Mouse (Mus musculus): ENCODE measurements around the gene Gatad2a. TPM values are rescaled to one million over a fixed set of nuclear protein-coding genes. Genes with fewer than 3 reads are reported as not detected.
"Not testable (repeated sequence)": the region's sequence is repeated elsewhere in the genome, so short reads cannot be mapped to it uniquely, and the experiment has no call there.

The Gatad2a gene
- total RNA-seq, 2 experiments from 2014 or later: 31.0 to 35.1 TPM

GRCm38 (mm10) chr8:69942495-69942894, 53.7 kb downstream of the Gatad2a start:
- intact Hi-C loops (cut with DNase I; ENCODE audit: low total_unique reads); DNase-seq: not testable (repeated sequence)

DNA sequence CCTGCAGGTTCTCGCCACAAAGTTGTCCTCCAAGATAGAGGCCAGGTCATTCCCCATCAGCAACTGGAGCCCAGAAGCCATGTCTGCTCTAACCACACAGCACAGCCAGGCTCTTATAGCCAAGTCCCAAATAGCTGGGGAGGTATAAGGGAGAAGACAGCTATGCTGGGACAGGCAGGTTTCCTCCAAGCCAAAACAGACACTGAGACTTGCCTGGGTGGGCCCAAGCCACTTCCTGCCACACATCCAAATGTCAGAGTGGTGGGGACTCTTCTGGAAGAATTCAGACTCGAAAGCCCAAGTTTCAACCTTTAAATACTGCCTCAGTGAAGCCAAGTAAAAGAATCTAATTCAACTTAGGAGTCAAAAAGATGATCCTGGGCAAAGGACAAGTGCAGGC, 55.8 kb downstream of the Gatad2a start:
- intact Hi-C loops (cut with DNase I; ENCODE audit: low total_unique reads): no loop called here
- DNase-seq: no peak

DNA sequence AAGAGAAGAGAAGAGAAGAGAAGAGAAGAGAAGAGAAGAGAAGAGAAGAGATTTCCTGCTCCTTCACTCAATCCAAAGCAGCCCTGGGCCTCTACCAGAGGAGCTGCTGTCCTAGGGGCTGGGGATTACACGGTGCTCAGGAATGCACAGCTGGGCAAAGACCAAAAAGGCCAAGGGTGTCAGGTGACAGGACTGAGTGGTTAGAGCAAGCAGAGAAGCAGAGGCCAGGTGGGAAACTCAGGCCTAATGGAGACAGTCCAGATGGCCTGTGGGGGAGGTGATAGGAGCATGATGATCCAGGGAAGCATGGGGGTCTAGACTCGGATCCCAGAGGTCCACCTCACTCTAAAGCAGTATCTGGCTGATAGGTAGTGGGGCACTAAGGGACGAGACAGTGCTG, 56.6 kb downstream of the Gatad2a start:
- intact Hi-C loops (cut with DNase I; ENCODE audit: low total_unique reads): no loop called here

GRCm38 (mm10) chr8:69938245-69938982, 57.8 kb downstream of the Gatad2a start:
- no peak for DNase-seq
- intact Hi-C loops (cut with DNase I; ENCODE audit: low total_unique reads): no loop called here

More for the DNA sequence above, 56.6 kb downstream of the Gatad2a start:
- peak; percentile 42 for DNase-seq

GRCm38 (mm10) chr8:69937466-69937865, 58.7 kb downstream of the Gatad2a start:
- intact Hi-C loops (cut with DNase I; ENCODE audit: low total_unique reads): no loop called here
- no peak for DNase-seq

GRCm38 (mm10) chr8:69936050-69936794, 60.0 kb downstream of the Gatad2a start:
- peak; percentile 49 for DNase-seq
- intact Hi-C loops (cut with DNase I; ENCODE audit: low total_unique reads): no loop called here

DNA sequence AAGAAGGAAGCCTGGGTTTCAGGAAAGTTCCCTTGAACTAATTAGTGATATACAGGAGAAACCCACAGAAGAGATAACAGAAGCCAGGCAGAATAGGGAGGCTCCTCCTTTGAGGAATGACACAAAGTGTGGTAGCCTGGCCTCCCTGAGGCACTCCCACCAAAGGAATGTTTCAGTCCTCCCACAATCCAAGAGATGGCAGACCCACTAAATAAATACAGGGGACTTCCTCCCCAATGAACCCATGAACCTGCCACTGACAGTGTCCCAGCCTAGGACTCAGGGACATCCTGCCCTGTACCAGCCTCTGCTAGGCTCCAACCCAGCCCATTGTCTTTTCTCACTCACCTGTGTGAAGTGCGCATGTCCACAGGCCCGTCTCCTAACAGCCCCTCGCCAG, 60.8 kb downstream of the Gatad2a start:
- DNase-seq: no peak
- intact Hi-C loops (cut with DNase I; ENCODE audit: low total_unique reads): no loop called here

GRCm38 (mm10) chr8:69934582-69934981, 61.6 kb downstream of the Gatad2a start:
- DNase-seq: no peak
- intact Hi-C loops (cut with DNase I; ENCODE audit: low total_unique reads): no loop called here

DNA sequence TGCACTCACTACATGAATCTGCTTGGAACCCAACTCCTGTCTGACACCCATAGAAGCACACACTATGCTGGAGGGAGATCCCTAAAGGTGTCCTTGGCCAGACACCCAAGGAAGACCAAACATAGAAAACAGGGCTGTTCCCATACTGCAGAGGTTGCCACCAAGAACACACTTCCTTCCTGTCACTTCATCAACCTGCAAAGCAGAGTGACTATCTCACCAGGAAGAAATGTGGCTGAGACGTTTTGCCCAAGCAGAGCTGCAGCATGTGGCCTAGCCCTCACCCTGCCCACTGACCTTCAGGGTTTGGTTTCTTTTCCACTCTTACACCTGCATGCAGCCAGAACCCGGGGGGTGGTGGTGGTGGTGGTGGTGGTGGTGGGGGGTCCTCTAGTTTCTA, 62.4 kb downstream of the Gatad2a start:
- intact Hi-C loops (cut with DNase I; ENCODE audit: low total_unique reads): no loop called here

DNA sequence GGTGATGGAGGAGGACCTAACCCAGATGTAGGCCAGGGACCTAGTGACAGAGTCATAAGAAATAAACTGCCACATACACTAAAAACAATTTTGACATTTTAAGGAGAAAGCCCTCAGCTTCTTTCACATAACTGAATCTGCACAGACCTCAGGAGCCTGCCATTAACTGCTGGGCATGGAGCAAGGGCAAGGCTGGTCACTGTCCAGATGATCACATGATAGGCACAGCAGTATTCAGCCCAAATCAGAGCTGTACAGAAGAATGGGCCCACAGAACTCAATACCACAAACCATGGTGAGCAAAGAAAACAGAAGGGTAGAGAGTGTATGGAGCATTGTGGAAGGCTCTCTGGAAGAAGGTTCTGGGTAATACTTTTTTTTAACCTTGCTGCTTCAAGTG, 69.3 kb downstream of the Gatad2a start:
- DNase-seq: no peak
- intact Hi-C loops (cut with DNase I; ENCODE audit: low total_unique reads): loop anchor here (5.0 kb wide), 1 partner anchor 35 kb away; no protein-coding TSS in a partner anchor

More for the DNA sequence above, 62.4 kb downstream of the Gatad2a start:
- DNase-seq: no peak

DNA sequence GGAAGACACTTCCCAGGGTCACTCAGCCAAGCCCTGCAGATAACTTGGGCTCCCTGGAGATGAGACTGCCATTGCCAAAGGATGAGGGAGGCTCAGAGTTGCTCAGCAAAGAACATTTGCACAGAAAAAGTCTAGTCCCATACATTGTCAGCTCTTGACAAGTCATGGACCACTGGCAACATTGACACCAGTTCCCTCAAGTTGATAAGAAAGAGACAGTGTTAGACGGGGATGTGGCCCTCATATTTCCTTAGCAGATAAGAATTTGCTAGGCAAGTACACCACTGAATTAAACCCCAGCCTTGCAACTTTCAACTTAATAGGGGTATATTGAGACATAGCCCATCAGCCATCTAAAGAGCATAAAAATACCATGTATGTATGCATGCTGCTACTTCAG, 72.2 kb downstream of the Gatad2a start:
- DNase-seq: no peak
- intact Hi-C loops (cut with DNase I; ENCODE audit: low total_unique reads): no loop called here

GRCm38 (mm10) chr8:69921141-69921540, 75.0 kb downstream of the Gatad2a start:
- no peak for DNase-seq
- intact Hi-C loops (cut with DNase I; ENCODE audit: low total_unique reads): no loop called here

DNA sequence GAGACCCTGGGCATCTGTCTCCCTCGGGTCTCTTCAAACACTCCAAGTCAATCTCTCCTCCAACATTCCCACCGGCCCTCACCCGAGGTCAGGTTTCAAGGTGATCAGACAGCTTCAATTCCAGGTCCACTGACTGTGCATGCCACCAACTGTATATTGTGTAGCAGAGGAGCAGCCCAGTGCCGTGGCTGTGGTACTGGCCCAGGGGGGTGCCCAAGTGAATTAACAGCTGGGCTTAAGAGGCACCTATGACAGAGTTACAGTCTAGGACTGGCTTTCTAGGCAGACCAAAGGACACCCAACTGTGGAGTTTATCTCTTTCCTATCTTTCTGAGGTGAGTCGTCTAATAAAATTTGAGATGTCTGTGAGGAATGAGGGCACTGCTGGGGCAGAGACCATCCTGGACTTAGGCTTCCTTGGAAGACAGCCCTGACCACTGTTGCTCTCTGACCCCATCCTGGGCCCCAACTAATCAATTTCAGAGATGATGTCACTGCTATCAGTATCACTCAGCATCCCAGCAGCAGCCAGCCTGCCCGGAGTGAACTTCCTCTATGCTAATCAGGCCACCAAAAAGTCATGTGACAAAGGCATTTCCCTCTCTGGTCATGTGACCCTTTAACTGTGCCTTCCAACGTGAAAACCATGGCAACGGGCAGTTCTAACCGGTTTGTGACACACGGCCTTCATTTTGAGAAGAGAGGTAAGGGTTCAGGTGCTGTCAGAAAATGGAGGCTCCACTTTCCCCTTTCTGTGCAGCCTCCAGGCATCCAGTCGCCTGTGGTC, 76.1 kb downstream of the Gatad2a start:
- peak; percentile 33 for DNase-seq
- intact Hi-C loops (cut with DNase I; ENCODE audit: low total_unique reads): loop anchor here (1.0 to 10.0 kb wide), 2 partner anchors 81 to 245 kb away; no protein-coding TSS in a partner anchor

DNA sequence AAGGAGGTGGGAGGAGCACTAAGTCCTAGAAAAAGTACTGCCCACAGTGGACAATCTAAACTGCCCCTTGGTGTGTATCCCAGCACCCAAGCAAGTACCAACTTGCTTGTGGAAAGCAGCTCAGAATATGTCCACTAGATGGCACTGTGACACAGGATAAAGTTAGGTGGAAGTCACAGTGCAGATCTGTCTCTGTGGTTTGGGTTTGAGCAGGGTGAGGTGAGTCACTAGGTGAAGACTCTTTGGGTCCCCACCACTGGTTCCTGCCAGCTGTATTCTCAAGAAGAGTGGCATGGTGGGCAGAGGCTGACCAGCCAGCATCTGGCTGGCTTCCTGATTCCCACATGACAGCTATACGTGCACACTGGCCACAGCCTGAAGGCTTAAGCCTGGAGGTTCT, 77.2 kb downstream of the Gatad2a start:
- peak; percentile 52 for DNase-seq
- intact Hi-C loops (cut with DNase I; ENCODE audit: low total_unique reads): loop anchor here (1.0 to 10.0 kb wide), 2 partner anchors 82 to 246 kb away; no protein-coding TSS in a partner anchor

GRCm38 (mm10) chr8:69918506-69918905, 77.7 kb downstream of the Gatad2a start:
- intact Hi-C loops (cut with DNase I; ENCODE audit: low total_unique reads): loop anchor here (10.0 kb wide), 1 partner anchor 246 kb away; no protein-coding TSS in a partner anchor

GRCm38 (mm10) chr8:69915748-69916147, 80.4 kb downstream of the Gatad2a start:
- DNase-seq: no peak
- intact Hi-C loops (cut with DNase I; ENCODE audit: low total_unique reads): loop anchor here (10.0 kb wide), 1 partner anchor 249 kb away; no protein-coding TSS in a partner anchor

More at GRCm38 (mm10) chr8:69918506-69918905, 77.7 kb downstream of the Gatad2a start:
- DNase-seq: no peak

- no peak for DNase-seq
- intact Hi-C loops (cut with DNase I; ENCODE audit: low total_unique reads): loop anchor here (10.0 kb wide), 1 partner anchor 250 kb away; no protein-coding TSS in a partner anchor
Observed at GRCm38 (mm10) chr8:69914526-69914925, 81.7 kb downstream of the Gatad2a start.

DNA sequence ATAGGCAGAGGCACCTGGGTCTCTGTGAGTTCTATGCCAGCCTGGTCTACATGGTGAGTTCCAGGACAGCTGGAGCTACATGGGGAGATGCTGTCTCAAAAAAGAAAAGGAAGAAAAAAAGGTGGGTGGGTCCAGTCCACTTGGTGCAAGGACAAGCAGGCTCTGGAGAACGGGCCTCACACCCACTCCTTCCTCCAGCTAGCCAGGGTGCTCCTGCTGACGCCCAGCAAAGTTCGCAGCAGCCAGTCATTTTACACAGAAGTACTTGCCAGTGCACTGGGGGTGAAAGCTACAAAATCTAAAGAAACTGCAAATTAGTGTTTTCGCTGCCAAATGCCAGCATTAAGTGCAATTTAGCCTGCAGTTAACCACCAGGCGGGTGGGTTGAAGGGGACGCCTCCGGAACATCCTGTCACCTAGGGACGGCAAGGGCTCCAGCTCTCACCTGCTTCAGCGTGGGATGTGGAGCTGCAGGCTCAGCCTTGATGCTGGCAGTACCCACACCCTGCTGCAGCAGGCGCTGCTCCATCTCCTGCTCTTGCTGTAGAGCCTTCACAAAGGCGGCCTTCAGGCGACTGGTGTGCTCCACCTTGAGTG, 83.6 kb downstream of the Gatad2a start:
- intact Hi-C loops (cut with DNase I; ENCODE audit: low total_unique reads): loop anchor here (10.0 kb wide), 1 partner anchor 252 kb away; no protein-coding TSS in a partner anchor

DNA sequence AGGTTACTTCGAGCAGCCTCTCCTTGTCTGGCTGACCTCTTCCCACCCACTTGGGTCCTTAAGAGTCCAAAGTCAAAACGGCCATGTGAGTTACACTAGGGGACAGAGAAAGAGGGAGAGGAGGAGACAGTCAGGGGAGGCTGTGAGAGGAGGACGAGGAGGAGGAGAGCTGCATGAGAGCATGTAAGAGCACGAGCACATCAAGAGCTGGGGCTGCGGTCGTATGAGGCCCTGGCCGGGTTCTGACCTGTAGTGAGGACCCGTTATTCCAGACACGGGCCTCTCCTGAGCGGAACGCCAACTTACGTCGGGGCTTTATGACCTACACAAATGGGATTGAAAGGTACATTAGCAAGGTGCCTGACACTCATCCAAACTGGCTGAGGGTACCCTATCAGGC, 84.3 kb downstream of the Gatad2a start:
- DNase-seq: no peak
- intact Hi-C loops (cut with DNase I; ENCODE audit: low total_unique reads): loop anchor here (10.0 kb wide), 1 partner anchor 253 kb away; no protein-coding TSS in a partner anchor

More for the DNA sequence above, 83.6 kb downstream of the Gatad2a start:
- no peak for DNase-seq

All from gastrocnemius, postnatal 14 days (tissue).